Mouse (Mus musculus): ENCODE measurements around the gene Spty2d1. TPM values are rescaled to one million over a fixed set of nuclear protein-coding genes. Genes with fewer than 3 reads are reported as not detected.

The Spty2d1 gene
- total and polyA plus RNA-seq, 3 experiments = 14.4 to 36.9 (median 14.9) TPM

GRCm38 (mm10) chr7:47015390-47016065 is 7.3 kb upstream of the Spty2d1 start (continued):
- TF ChIP-seq HCFC1 (IDR thresholded peaks at IDR 0.05; ENCODE audit: low read depth, low read length) = peak; percentile 36; the same call in 1 of the 2 replicates
- peak; percentile 58; the same call in 1 of the 2 replicates for TF ChIP-seq MAFK (IDR thresholded peaks at IDR 0.05; ENCODE audit: borderline replicate concordance, low read depth, low read length)
- TF ChIP-seq BHLHE40 (IDR thresholded peaks at IDR 0.05; ENCODE audit: borderline replicate concordance, low read depth, low read length) = peak; percentile 8; the same call in 1 of the 2 replicates
- TF ChIP-seq MYC (IDR thresholded peaks at IDR 0.05; ENCODE audit: low read depth, low read length) = 0 out of 2 replicates have a peak, but pooled peaks have one; percentile 38
- no peak; the same call in 1 of the 2 replicates for TF ChIP-seq ZKSCAN1 (IDR thresholded peaks at IDR 0.05; ENCODE audit: low read depth, low read length)
- TF ChIP-seq RAD21 (IDR thresholded peaks at IDR 0.05; ENCODE audit: low read depth, low read length) = peak; percentile 95
- TF ChIP-seq CHD1 (IDR thresholded peaks at IDR 0.05; ENCODE audit: low read depth, low read length) = no peak
- TF ChIP-seq POLR2AphosphoS5 (IDR thresholded peaks at IDR 0.05; ENCODE audit: borderline replicate concordance, low read depth, low read length) = no peak
- no peak for TF ChIP-seq MEF2A (IDR thresholded peaks at IDR 0.05; ENCODE audit: extremely low read depth, insufficient replicate concordance, low read depth, low read length, poor library complexity, severe bottlenecking)
- TF ChIP-seq E2F4 (IDR thresholded peaks at IDR 0.05; ENCODE audit: borderline replicate concordance, low read depth, low read length) = no peak
- TF ChIP-seq EP300 (IDR thresholded peaks at IDR 0.05; ENCODE audit: low read depth in 1 of 2, low read length in 2 of 2) = peak; percentile 83 to 87
- TF ChIP-seq POLR2AphosphoS2 (IDR thresholded peaks at IDR 0.05; ENCODE audit: low read length) = no peak
- peak; percentile 79 for TF ChIP-seq MXI1 (IDR thresholded peaks at IDR 0.05; ENCODE audit: low read depth, low read length)
- no peak for TF ChIP-seq USF2 (IDR thresholded peaks at IDR 0.05; ENCODE audit: borderline replicate concordance in 1 of 2, insufficient read depth in 1 of 2, low read depth in 1 of 2, low read length in 2 of 2)
- peak; percentile 23; the same call in 1 of the 2 replicates for TF ChIP-seq NRF1 (IDR thresholded peaks at IDR 0.05; ENCODE audit: insufficient read depth, low read depth, low read length, poor library complexity, severe bottlenecking)
- peak; percentile 30; the same call in 1 of the 2 replicates for TF ChIP-seq ELF1 (IDR thresholded peaks at IDR 0.05; ENCODE audit: low read depth, low read length)
- peak; percentile 48; the same call in 1 of the 2 replicates for TF ChIP-seq MAX (IDR thresholded peaks at IDR 0.05; ENCODE audit: low read length)
- peak; percentile 78 for TF ChIP-seq RCOR1 (IDR thresholded peaks at IDR 0.05; ENCODE audit: low read depth, low read length)

DNA sequence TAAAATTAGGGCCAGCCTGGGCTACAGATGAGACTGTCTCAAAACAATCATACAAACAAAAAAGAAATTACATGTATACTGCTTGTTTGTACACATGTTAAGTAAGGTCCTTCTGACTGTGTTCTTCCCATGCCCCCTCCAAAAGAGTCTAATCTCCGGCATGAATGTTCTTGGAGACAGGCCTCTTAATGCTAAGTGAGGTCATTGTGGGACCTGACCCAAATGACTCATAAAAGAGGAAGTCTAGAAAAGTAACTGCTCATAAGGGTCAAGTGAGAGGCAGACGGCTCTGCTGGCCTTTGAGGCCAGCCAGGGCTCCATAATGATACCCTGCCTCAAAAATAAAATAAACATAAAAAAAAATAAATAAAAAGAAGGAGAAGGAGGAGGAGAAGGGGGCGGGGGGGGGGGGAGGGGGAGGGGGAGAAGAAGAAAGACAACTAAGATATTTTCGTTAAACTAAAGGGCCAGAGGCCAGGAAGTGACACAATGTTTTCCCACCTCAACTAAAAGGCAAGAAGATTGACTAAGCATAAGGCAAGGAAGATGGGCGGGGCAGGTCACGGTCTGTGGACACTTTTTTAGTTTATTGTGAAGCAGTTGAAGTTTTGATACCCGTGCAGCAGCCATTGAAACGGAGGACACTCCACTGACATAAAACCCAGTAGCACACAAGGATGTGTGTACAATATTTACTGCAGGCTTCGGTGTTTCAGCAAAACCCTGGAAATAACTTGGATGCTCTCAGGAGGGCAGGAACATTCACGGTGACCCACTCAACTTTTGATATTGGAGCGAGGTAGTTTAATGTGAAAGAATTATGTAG is 6.6 kb upstream of the Spty2d1 start:
- peak overlapping the region; percentile 46 to 47 for H3K4me3 ChIP-seq (ENCODE audit: control insufficient read depth in 1 of 2, insufficient read depth in 1 of 2, low read depth in 2 of 2, low read length in 2 of 2)
- TF ChIP-seq POLR2A (IDR thresholded peaks at IDR 0.05; ENCODE audit: control insufficient read depth in 1 of 2, insufficient read depth in 1 of 2, low read depth in 1 of 2, low read length in 2 of 2, poor library complexity in 1 of 2) (no peak), CTCF (IDR thresholded peaks at IDR 0.05 in 2 of 3, conservative IDR thresholded peaks at IDR 0.05 in 1 of 3; ENCODE audit: control insufficient read depth in 1 of 3, insufficient read depth in 1 of 3, low read depth in 2 of 3, low read length in 3 of 3, poor library complexity in 1 of 3, severe bottlenecking in 1 of 3) (no peak), ELF1 (IDR thresholded peaks at IDR 0.05; ENCODE audit: low read depth, low read length) (no peak), CHD2 (IDR thresholded peaks at IDR 0.05; ENCODE audit: low read length) (no peak), SIN3A (IDR thresholded peaks at IDR 0.05; ENCODE audit: low read length) (0 out of 2 replicates have a peak, but pooled peaks have one; percentile 42), POLR2AphosphoS5 (IDR thresholded peaks at IDR 0.05; ENCODE audit: borderline replicate concordance, low read depth, low read length) (no peak), CHD1 (IDR thresholded peaks at IDR 0.05; ENCODE audit: low read depth, low read length) (no peak), MYC (IDR thresholded peaks at IDR 0.05; ENCODE audit: low read depth, low read length) (no peak), MEF2A (IDR thresholded peaks at IDR 0.05; ENCODE audit: extremely low read depth, insufficient replicate concordance, low read depth, low read length, poor library complexity, severe bottlenecking) (no peak), ZMIZ1 (IDR thresholded peaks at IDR 0.05; ENCODE audit: low read depth, low read length) (no peak), TCF12 (IDR thresholded peaks at IDR 0.05; ENCODE audit: low read depth, low read length) (no peak), MYB (IDR thresholded peaks at IDR 0.05; ENCODE audit: low read depth, low read length) (no peak), GATA1 (IDR thresholded peaks at IDR 0.05; ENCODE audit: low read depth, low read length) (no peak), EP300 (IDR thresholded peaks at IDR 0.05; ENCODE audit: low read depth in 1 of 2, low read length in 2 of 2) (peak in 1 of 2 experiments; percentile 61; a peak in 2 of 4 replicates), ZC3H11A (IDR thresholded peaks at IDR 0.05; ENCODE audit: low read depth, low read length) (no peak), TAL1 (IDR thresholded peaks at IDR 0.05; ENCODE audit: low read length) (no peak), SMC3 (IDR thresholded peaks at IDR 0.05; ENCODE audit: low read depth, low read length) (no peak), E2F4 (IDR thresholded peaks at IDR 0.05; ENCODE audit: borderline replicate concordance, low read depth, low read length) (no peak), HCFC1 (IDR thresholded peaks at IDR 0.05; ENCODE audit: low read depth, low read length) (no peak), POLR2AphosphoS2 (IDR thresholded peaks at IDR 0.05; ENCODE audit: low read length) (no peak)

More for the DNA sequence above, 6.6 kb upstream of the Spty2d1 start:
- peak overlapping the region; percentile 55 for H3K27ac ChIP-seq (ENCODE audit: control insufficient read depth, low read depth, low read length)
- peak; percentile 63 for DNase-seq (ENCODE audit: low read depth, low spot score)
- no peaks in the 10 kb centered on the region for H3K9me3 ChIP-seq (replicated peaks; ENCODE audit: insufficient read depth, low read length)
- H3K9ac ChIP-seq (ENCODE audit: control insufficient read depth, low read depth, low read length, poor library complexity, severe bottlenecking) = peak overlapping the region; percentile 49
- H3K4me1 ChIP-seq (ENCODE audit: control insufficient read depth in 1 of 2, insufficient read depth in 2 of 2, low read length in 2 of 2) = peaks cover 6 to 7% of the 10 kb centered on the region in 2 experiments
- no peaks in the 10 kb centered on the region for H3K79me2 ChIP-seq (ENCODE audit: control insufficient read depth, insufficient read depth, low read length, poor library complexity)
- H3K27me3 ChIP-seq (ENCODE audit: control insufficient read depth in 1 of 2, insufficient read depth in 2 of 2, low read length in 2 of 2) = no peaks in the 10 kb centered on the region
- H3K36me3 ChIP-seq (ENCODE audit: control insufficient read depth in 1 of 2, insufficient read depth in 2 of 2, low read length in 2 of 2) = peaks cover 0 to 13% of the 10 kb centered on the region in 2 experiments; a peak in 2 of 4 replicates
